Mouse (Mus musculus): Measurements from ENCODE around the gene Map4k3. TPM values are rescaled to one million over a fixed set of nuclear protein-coding genes. Genes with fewer than 3 reads are reported as not detected.
A peak's percentile ranks its signal among the peaks of the same experiment; 100 is the strongest.
"Not testable (repeated sequence)": the region's sequence is repeated elsewhere in the genome, so short reads cannot be mapped to it uniquely, and the experiment has no call there.

Gene Map4k3
- total RNA-seq, 2 experiments from 2014 or later, result 62.2 to 64.8 TPM

- no peak for DNase-seq (ENCODE audit: low spot score in 2 of 2)
- intact Hi-C loops (cut with DNase I), result no loop called here
These were observed 5.0 kb upstream of the Map4k3 start for GRCm38 (mm10) chr17:80733121-80733800.

- intact Hi-C loops (cut with DNase I), result no loop called here
- no peak for DNase-seq (ENCODE audit: low spot score in 2 of 2)
These were observed 4.0 kb upstream of the Map4k3 start for GRCm38 (mm10) chr17:80732256-80732655.

- intact Hi-C loops (cut with DNase I); DNase-seq (ENCODE audit: low spot score in 2 of 2): not testable (repeated sequence)
These were observed 2.0 kb upstream of the Map4k3 start for GRCm38 (mm10) chr17:80730283-80730682.

GRCm38 (mm10) chr17:80729825-80730224 lies 1.5 kb upstream of the Map4k3 start:
- intact Hi-C loops (cut with DNase I), result loop anchor here (5.0 kb wide), 1 partner anchor 72 kb away; no protein-coding TSS in a partner anchor
- no peak for DNase-seq (ENCODE audit: low spot score in 2 of 2)

- intact Hi-C loops (cut with DNase I), result loop anchor here (5.0 kb wide), 1 partner anchor 73 kb away; no protein-coding TSS in a partner anchor
- no peak for DNase-seq (ENCODE audit: low spot score in 2 of 2)
These were observed 930 bp upstream of the Map4k3 start for GRCm38 (mm10) chr17:80729080-80729749.

- DNase-seq (ENCODE audit: low spot score in 2 of 2), result peak in 1 of 2 experiments; percentile 43
- intact Hi-C loops (cut with DNase I), result loop anchor here (5.0 kb wide), 1 partner anchor 75 kb away; no protein-coding TSS in a partner anchor
These were observed 839 bp downstream of the Map4k3 start for GRCm38 (mm10) chr17:80727341-80727951.

- DNase-seq (ENCODE audit: low spot score in 2 of 2), result no peak
- intact Hi-C loops (cut with DNase I), result loop anchor here (5.0 kb wide), 1 partner anchor 75 kb away; no protein-coding TSS in a partner anchor
These were observed 1.5 kb downstream of the Map4k3 start for GRCm38 (mm10) chr17:80726821-80727220.

- intact Hi-C loops (cut with DNase I), result no loop called here
- DNase-seq (ENCODE audit: low spot score in 2 of 2), result no peak
These were observed 5.2 kb downstream of the Map4k3 start for GRCm38 (mm10) chr17:80723092-80723491.

GRCm38 (mm10) chr17:80721670-80722069 lies 6.6 kb downstream of the Map4k3 start:
- intact Hi-C loops (cut with DNase I), result no loop called here
- no peak for DNase-seq (ENCODE audit: low spot score in 2 of 2)

- no peak for DNase-seq (ENCODE audit: low spot score in 2 of 2)
- intact Hi-C loops (cut with DNase I), result no loop called here
These were observed 9.0 kb downstream of the Map4k3 start for GRCm38 (mm10) chr17:80719309-80719708.

- intact Hi-C loops (cut with DNase I), result no loop called here
- DNase-seq (ENCODE audit: low spot score in 2 of 2), result no peak
These were observed 10.0 kb downstream of the Map4k3 start for GRCm38 (mm10) chr17:80718243-80718642.

GRCm38 (mm10) chr17:80713588-80713987 lies 14.7 kb downstream of the Map4k3 start:
- intact Hi-C loops (cut with DNase I), result no loop called here
- DNase-seq (ENCODE audit: low spot score in 2 of 2), result no peak

- intact Hi-C loops (cut with DNase I), result no loop called here
- DNase-seq (ENCODE audit: low spot score in 2 of 2), result peak; percentile 64 to 72
These were observed 18.1 kb downstream of the Map4k3 start for GRCm38 (mm10) chr17:80709921-80710838.

- intact Hi-C loops (cut with DNase I), result no loop called here
These were observed 19.5 kb downstream of the Map4k3 start for GRCm38 (mm10) chr17:80708803-80709202.

GRCm38 (mm10) chr17:80707176-80707575 lies 21.1 kb downstream of the Map4k3 start:
- peak; percentile 34 to 40 for DNase-seq (ENCODE audit: low spot score in 2 of 2)
- intact Hi-C loops (cut with DNase I), result no loop called here

More at GRCm38 (mm10) chr17:80708803-80709202, 19.5 kb downstream of the Map4k3 start:
- no peak for DNase-seq (ENCODE audit: low spot score in 2 of 2)

GRCm38 (mm10) chr17:80706608-80707007 lies 21.7 kb downstream of the Map4k3 start:
- no peak for DNase-seq (ENCODE audit: low spot score in 2 of 2)
- intact Hi-C loops (cut with DNase I), result no loop called here

- DNase-seq (ENCODE audit: low spot score in 2 of 2), result no peak
- intact Hi-C loops (cut with DNase I), result no loop called here
These were observed 26.6 kb downstream of the Map4k3 start for GRCm38 (mm10) chr17:80701687-80702086.

- no peak for DNase-seq (ENCODE audit: low spot score in 2 of 2)
- intact Hi-C loops (cut with DNase I), result no loop called here
These were observed 29.4 kb downstream of the Map4k3 start for GRCm38 (mm10) chr17:80698930-80699329.

- intact Hi-C loops (cut with DNase I), result no loop called here
- DNase-seq (ENCODE audit: low spot score in 2 of 2), result no peak
These were observed 29.9 kb downstream of the Map4k3 start for GRCm38 (mm10) chr17:80698191-80698901.

All from left cerebral cortex, postnatal 14 days (tissue).